Mouse (Mus musculus): ENCODE data around the gene Stk31. TPM values are rescaled to one million over a fixed set of nuclear protein-coding genes. Genes with fewer than 3 reads are reported as not detected.
"Not testable (repeated sequence)": the region's sequence is repeated elsewhere in the genome, so short reads cannot be mapped to it uniquely, and the experiment has no call there.

The Stk31 gene
- polyA plus RNA-seq, 1 experiment, result 13.3 TPM

- no peak for TF ChIP-seq CTCF (IDR thresholded peaks at IDR 0.05; ENCODE audit: control insufficient read depth, insufficient read depth, insufficient replicate concordance, low read depth, low read length)
- TF ChIP-seq POLR2A (IDR thresholded peaks at IDR 0.05; ENCODE audit: control insufficient read depth, low read depth, low read length), result no peak
- no peaks in the 10 kb centered on the region for H3K27me3 ChIP-seq (ENCODE audit: control insufficient read depth, insufficient read depth, low read length)
- H3K27ac ChIP-seq (ENCODE audit: control insufficient read depth, insufficient read depth, low read depth, low read length), result no peak overlapping the region
- no peaks in the 10 kb centered on the region for H3K36me3 ChIP-seq (ENCODE audit: control insufficient read depth, insufficient read depth, low read length)
- H3K4me1 ChIP-seq (ENCODE audit: control insufficient read depth, insufficient read depth, low read length), result peaks cover 5% of the 10 kb centered on the region
- H3K4me3 ChIP-seq (ENCODE audit: control insufficient read depth, low read depth, low read length), result no peak overlapping the region
These were observed 22.7 kb upstream of the Stk31 start for GRCm38 (mm10) chr6:49372705-49373104.

DNA sequence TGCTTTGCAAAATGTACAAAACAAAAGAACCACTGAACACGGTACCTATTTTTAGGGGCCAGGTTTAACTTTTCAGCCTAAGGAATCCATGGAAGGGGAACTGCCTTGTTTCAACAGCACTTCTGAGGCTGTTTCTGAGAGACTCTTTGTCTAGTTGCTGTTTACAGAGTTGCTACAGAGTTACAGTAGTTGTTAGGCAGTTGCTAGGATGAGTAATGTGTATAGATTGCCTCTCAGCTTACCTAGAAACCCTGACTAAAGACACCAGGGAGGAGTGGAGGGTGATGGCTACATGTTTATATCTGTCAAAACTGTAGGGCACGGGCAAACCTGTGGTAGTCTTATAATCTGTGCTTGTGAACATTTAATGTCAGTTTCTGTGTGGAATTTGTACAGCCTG lies 21.5 kb upstream of the Stk31 start:
- Histone ChIP-seq H3K27ac (ENCODE audit: control insufficient read depth, insufficient read depth, low read depth, low read length) (no peak overlapping the region), H3K36me3 (ENCODE audit: control insufficient read depth, insufficient read depth, low read length) (no peaks in the 10 kb centered on the region), H3K4me1 (ENCODE audit: control insufficient read depth, insufficient read depth, low read length) (no peaks in the 10 kb centered on the region), H3K27me3 (ENCODE audit: control insufficient read depth, insufficient read depth, low read length) (no peaks in the 10 kb centered on the region), H3K4me3 (ENCODE audit: control insufficient read depth, low read depth, low read length) (no peak overlapping the region)
- TF ChIP-seq POLR2A (IDR thresholded peaks at IDR 0.05; ENCODE audit: control insufficient read depth, low read depth, low read length), result no peak
- TF ChIP-seq CTCF (IDR thresholded peaks at IDR 0.05; ENCODE audit: control insufficient read depth, insufficient read depth, insufficient replicate concordance, low read depth, low read length), result no peak

DNA sequence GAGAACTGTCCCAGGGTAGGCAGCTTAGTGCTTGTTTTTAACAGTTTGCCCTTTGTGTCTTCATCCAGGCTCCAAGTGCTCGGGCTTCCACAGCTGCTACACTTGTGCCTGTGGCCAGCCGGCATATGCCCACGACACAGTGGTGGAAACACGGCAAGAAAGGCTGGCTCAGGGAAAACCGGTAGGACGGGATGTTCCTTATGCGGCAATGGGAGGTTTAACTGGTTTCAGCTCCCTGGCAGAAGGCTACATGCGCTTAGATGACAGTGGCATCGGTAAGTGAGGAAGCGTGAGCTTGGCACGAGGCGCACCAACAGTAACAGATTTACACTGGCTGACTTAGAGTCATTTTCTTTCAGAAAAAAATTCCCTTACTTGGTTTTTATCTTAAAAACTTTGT lies 17.1 kb upstream of the Stk31 start:
- Histone ChIP-seq H3K4me1 (ENCODE audit: control insufficient read depth, insufficient read depth, low read length) (no peaks in the 10 kb centered on the region), H3K27me3 (ENCODE audit: control insufficient read depth, insufficient read depth, low read length) (no peaks in the 10 kb centered on the region), H3K4me3 (ENCODE audit: control insufficient read depth, low read depth, low read length) (no peak overlapping the region), H3K27ac (ENCODE audit: control insufficient read depth, insufficient read depth, low read depth, low read length) (no peak overlapping the region), H3K36me3 (ENCODE audit: control insufficient read depth, insufficient read depth, low read length) (no peaks in the 10 kb centered on the region)
- TF ChIP-seq CTCF (IDR thresholded peaks at IDR 0.05; ENCODE audit: control insufficient read depth, insufficient read depth, insufficient replicate concordance, low read depth, low read length) (no peak), POLR2A (IDR thresholded peaks at IDR 0.05; ENCODE audit: control insufficient read depth, low read depth, low read length) (no peak)

- no peak overlapping the region for H3K4me3 ChIP-seq (ENCODE audit: control insufficient read depth, low read depth, low read length)
- H3K27ac ChIP-seq (ENCODE audit: control insufficient read depth, insufficient read depth, low read depth, low read length), result no peak overlapping the region
- H3K36me3 ChIP-seq (ENCODE audit: control insufficient read depth, insufficient read depth, low read length), result no peaks in the 10 kb centered on the region; the same call in 1 of the 2 replicates
- TF ChIP-seq CTCF (IDR thresholded peaks at IDR 0.05; ENCODE audit: control insufficient read depth, insufficient read depth, insufficient replicate concordance, low read depth, low read length), result no peak
- TF ChIP-seq POLR2A (IDR thresholded peaks at IDR 0.05; ENCODE audit: control insufficient read depth, low read depth, low read length), result no peak
- H3K4me1 ChIP-seq (ENCODE audit: control insufficient read depth, insufficient read depth, low read length), result no peaks in the 10 kb centered on the region
- H3K27me3 ChIP-seq (ENCODE audit: control insufficient read depth, insufficient read depth, low read length), result no peaks in the 10 kb centered on the region
These were observed 1.1 kb upstream of the Stk31 start for GRCm38 (mm10) chr6:49394276-49394675.

DNA sequence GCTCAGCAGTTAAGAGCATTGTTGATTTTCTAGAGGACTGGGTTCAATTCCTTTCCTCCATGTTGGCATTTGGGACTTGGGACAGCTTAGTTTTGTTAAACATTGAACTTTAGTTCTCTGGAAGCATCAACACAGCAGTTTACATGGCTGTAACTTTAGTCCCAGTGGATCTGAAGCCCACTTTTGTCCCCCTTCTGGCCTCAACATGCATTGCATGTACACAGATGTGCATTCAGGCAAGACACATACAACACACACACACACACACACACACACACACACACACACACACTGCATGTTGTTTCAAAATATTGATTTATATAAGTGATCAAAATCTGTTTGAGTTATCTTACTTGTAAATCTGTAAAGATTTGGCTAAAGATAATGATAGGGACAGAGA lies 2.1 kb downstream of the Stk31 start:
- no peak overlapping the region for H3K27ac ChIP-seq (ENCODE audit: control insufficient read depth, insufficient read depth, low read depth, low read length)

DNA sequence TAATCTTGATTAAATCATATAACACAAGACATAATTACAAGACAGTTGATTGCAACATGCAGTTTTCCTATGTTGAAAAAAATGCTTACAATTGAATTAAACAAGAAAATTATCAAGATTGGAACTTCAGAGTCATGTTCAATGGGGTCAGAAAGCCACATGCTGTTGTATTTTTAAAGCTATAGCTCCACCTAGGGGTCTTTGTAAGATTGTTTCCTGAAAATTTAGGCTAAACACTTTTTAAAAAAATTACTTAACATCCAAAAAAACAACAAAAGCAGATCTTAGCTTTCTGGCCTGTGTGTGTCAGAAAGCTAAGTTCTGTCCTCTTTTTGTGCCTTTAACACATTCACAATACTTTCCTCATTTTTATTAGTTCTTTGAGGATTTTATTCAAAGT lies 3.0 kb downstream of the Stk31 start:
- no peaks in the 10 kb centered on the region for H3K27me3 ChIP-seq (ENCODE audit: control insufficient read depth, insufficient read depth, low read length)
- H3K4me1 ChIP-seq (ENCODE audit: control insufficient read depth, insufficient read depth, low read length), result no peaks in the 10 kb centered on the region
- H3K36me3 ChIP-seq (ENCODE audit: control insufficient read depth, insufficient read depth, low read length), result no peaks in the 10 kb centered on the region
- no peak overlapping the region for H3K4me3 ChIP-seq (ENCODE audit: control insufficient read depth, low read depth, low read length)
- no peak overlapping the region for H3K27ac ChIP-seq (ENCODE audit: control insufficient read depth, insufficient read depth, low read depth, low read length)
- TF ChIP-seq CTCF (IDR thresholded peaks at IDR 0.05; ENCODE audit: control insufficient read depth, insufficient read depth, insufficient replicate concordance, low read depth, low read length) (no peak), POLR2A (IDR thresholded peaks at IDR 0.05; ENCODE audit: control insufficient read depth, low read depth, low read length) (no peak)

More for the DNA sequence above, 2.1 kb downstream of the Stk31 start:
- Histone ChIP-seq H3K27me3 (ENCODE audit: control insufficient read depth, insufficient read depth, low read length) (no peaks in the 10 kb centered on the region), H3K36me3 (ENCODE audit: control insufficient read depth, insufficient read depth, low read length) (no peaks in the 10 kb centered on the region), H3K4me1 (ENCODE audit: control insufficient read depth, insufficient read depth, low read length) (no peaks in the 10 kb centered on the region), H3K4me3 (ENCODE audit: control insufficient read depth, low read depth, low read length) (no peak overlapping the region)
- TF ChIP-seq POLR2A (IDR thresholded peaks at IDR 0.05; ENCODE audit: control insufficient read depth, low read depth, low read length), result no peak
- TF ChIP-seq CTCF (IDR thresholded peaks at IDR 0.05; ENCODE audit: control insufficient read depth, insufficient read depth, insufficient replicate concordance, low read depth, low read length), result no peak

DNA sequence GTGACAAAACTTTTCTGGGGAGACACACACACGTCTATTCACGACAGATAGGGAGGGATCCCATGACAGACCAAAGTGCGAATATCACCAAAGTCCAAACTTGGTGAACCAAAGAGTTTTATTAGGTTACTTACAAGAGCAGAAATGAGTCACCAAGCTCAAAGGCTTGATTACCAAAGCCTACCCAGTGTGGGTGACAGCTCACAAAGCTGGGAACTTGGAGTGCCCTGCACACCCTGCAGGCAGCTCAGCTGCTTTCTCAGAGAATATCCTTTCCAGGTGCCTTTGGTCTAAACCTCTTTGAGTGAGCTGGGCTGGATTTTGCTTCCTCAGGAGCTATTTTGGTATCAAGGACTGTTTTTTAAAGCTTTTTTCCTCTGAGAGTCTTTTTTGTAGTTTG lies 15.4 kb downstream of the Stk31 start:
- H3K4me3 ChIP-seq (ENCODE audit: control insufficient read depth, low read depth, low read length), result no peak overlapping the region
- TF ChIP-seq CTCF (IDR thresholded peaks at IDR 0.05; ENCODE audit: control insufficient read depth, insufficient read depth, insufficient replicate concordance, low read depth, low read length) (no peak), POLR2A (IDR thresholded peaks at IDR 0.05; ENCODE audit: control insufficient read depth, low read depth, low read length) (no peak)
- H3K27ac ChIP-seq (ENCODE audit: control insufficient read depth, insufficient read depth, low read depth, low read length), result no peak overlapping the region
- H3K27me3 ChIP-seq (ENCODE audit: control insufficient read depth, insufficient read depth, low read length), result no peaks in the 10 kb centered on the region
- H3K4me1 ChIP-seq (ENCODE audit: control insufficient read depth, insufficient read depth, low read length), result no peaks in the 10 kb centered on the region
- H3K36me3 ChIP-seq (ENCODE audit: control insufficient read depth, insufficient read depth, low read length), result no peaks in the 10 kb centered on the region

GRCm38 (mm10) chr6:49412967-49413366 lies 17.6 kb downstream of the Stk31 start:
- H3K4me1 ChIP-seq (ENCODE audit: control insufficient read depth, insufficient read depth, low read length); H3K27me3 ChIP-seq (ENCODE audit: control insufficient read depth, insufficient read depth, low read length); H3K36me3 ChIP-seq (ENCODE audit: control insufficient read depth, insufficient read depth, low read length); H3K27ac ChIP-seq (ENCODE audit: control insufficient read depth, insufficient read depth, low read depth, low read length); H3K4me3 ChIP-seq (ENCODE audit: control insufficient read depth, low read depth, low read length): not testable (repeated sequence)

Measured in testis, adult 2 months (tissue).